Mouse (Mus musculus) small intestine, adult 2 months (tissue): ENCODE measurements at regions not wholly inside any gene's neighbourhood (a gene's known extent, or its start where the extent isn't known, plus 50 kb on each side); places are given as distances from the start of the nearest gene placed in this dataset.

Experiments
- CTCF ChIP-seq: fragments of 200-500 bp; IDR thresholded peaks from 2 replicates; pipeline ENCODE4 v1.5.1; 2012; ENCODE audit warnings: low read depth, mild to moderate bottlenecking, control low read depth, inconsistent platforms, low read length, moderate library complexity, mixed read lengths; ENCODE audit not compliant: insufficient replicate concordance, insufficient read length; ENCODE audit errors: extremely low read depth
- POLR2A ChIP-seq: fragments of 200-500 bp; IDR thresholded peaks from 2 replicates; pipeline ENCODE4 v1.6.1; 2012; ENCODE audit warnings: low read depth, mild to moderate bottlenecking, control low read depth, inconsistent platforms, low read length, moderate library complexity

- TF ChIP-seq CTCF = no peak
- no peak for TF ChIP-seq POLR2A
These were observed 89.3 kb upstream of the Cdkn3 start for GRCm38 (mm10) chr14:46671062-46671461.
